Mouse (Mus musculus): Measurements from ENCODE around the gene Cflar. TPM values are rescaled to one million over a fixed set of nuclear protein-coding genes. Genes with fewer than 3 reads are reported as not detected.

The Cflar gene
- polyA plus RNA-seq (2015; fragmentation: Nextera tagmentation; extraction: Ambion mirVana), result 29.1 and 37.5 TPM in 2 replicates

GRCm38 (mm10) chr1:58711365-58712016 lies at the start of gene Cflar:
Cflar (plus strand) TSS chr1:58711508.

GRCm38 (mm10) chr1:58695810-58696209 lies 15.5 kb upstream of the Cflar start, which contains the start of gene Als2cr12:
Als2cr12 (minus strand) TSS chr1:58695989.

DNA sequence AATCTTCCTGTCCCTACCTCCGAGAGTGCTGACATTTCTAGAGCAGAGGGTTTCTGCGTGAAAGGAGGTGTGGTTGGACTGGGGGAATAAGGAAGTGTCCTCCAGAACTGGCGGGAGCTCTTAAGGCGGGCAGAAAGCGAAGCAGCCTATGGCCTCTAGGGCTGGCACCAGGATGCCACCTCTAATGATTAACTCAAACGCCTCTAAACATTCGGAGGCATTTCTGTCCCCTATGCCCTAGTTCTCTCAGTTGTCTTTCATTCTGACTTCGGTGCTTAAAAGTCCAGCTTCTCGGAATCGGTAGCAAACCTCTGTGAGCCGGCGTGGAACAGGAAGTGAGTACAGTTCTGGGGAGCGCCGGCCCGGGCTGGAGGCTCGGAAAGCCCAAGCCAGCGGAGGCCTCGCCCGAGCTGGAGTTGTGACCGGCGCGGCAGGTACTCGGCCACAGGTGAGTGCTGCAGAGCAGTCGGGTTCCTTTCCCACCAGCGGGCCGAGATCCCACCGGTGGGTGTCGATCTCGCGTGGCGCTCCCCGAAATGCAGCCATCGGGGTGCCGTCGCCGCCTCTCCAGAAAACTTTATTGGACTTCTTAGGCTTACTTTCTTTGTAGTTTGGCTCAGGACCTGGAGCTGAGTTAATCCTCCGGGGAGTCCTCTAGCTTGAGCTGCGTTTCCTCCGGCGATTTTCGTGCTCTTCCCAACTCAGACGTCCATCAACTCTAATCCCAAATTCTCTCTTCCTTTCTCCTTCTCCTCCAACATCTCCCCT lies 84.2 kb downstream of the Cflar start, which contains the start of gene Casp8:
Gene Casp8 (plus strand): TSS at position 84 of the 768 bp plus-strand sequence.

Other genes starting within 250 kb of the Cflar start
- gene Orc2, start 206.4 kb upstream of the Cflar start, polyA plus RNA-seq (2015; fragmentation: Nextera tagmentation; extraction: Ambion mirVana), result 14.3 and 14.5 TPM in 2 replicates
- 2.6 and 3.9 TPM in 2 replicates for gene Fam126b, start 125.2 kb upstream of the Cflar start, polyA plus RNA-seq (2015; fragmentation: Nextera tagmentation; extraction: Ambion mirVana)
- gene Ndufb3, start 125.1 kb upstream of the Cflar start, polyA plus RNA-seq (2015; fragmentation: Nextera tagmentation; extraction: Ambion mirVana), result 276 and 304 TPM in 2 replicates
- gene Als2cr12, start 15.5 kb upstream of the Cflar start, polyA plus RNA-seq (2015; fragmentation: Nextera tagmentation; extraction: Ambion mirVana), result 0.40 TPM in 1 of 2 replicates, not detected in the other
- 13.1 and 16.5 TPM in 2 replicates for gene Casp8, start 83.9 kb downstream of the Cflar start, polyA plus RNA-seq (2015; fragmentation: Nextera tagmentation; extraction: Ambion mirVana)